Mouse (Mus musculus) lung, postnatal 0 days (tissue): ENCODE results near the gene Trap1. TPM values are rescaled to one million over a fixed set of nuclear protein-coding genes. Genes with fewer than 3 reads are reported as not detected.

Experiments
- ATAC-seq: fragments of 200-750 bp; cut with Nextera tagmentation; 2 replicates; pipeline ENCODE4 v1.8.0; 2017; ENCODE audit warnings: moderate library complexity
- DNase-seq: peaks from one replicate; pipeline ENCODE4 v3.0.0-alpha.2; 2016; ENCODE audit warnings: low spot score
- H3K27ac ChIP-seq: fragments of 300-500 bp; sonication (generic); 2 replicates; pipeline ENCODE4 v1.5.1; 2014; ENCODE audit warnings: antibody characterized with exemption, mild to moderate bottlenecking, low read length, mixed read lengths
- H3K27me3 ChIP-seq: fragments of 300-500 bp; sonication (generic); replicated peaks from 2 replicates; pipeline ENCODE4 v1.6.1; 2014; ENCODE audit warnings: low read length, mixed read lengths; ENCODE audit not compliant: insufficient read depth
- H3K36me3 ChIP-seq: fragments of 300-500 bp; sonication (generic); 2 replicates; pipeline ENCODE4 v1.6.1; 2014; ENCODE audit warnings: low read length, mixed read lengths; ENCODE audit not compliant: insufficient read depth
- H3K4me1 ChIP-seq: fragments of 300-500 bp; sonication (generic); 2 replicates; pipeline ENCODE4 v1.6.1; 2014; ENCODE audit warnings: antibody characterized with exemption, low read depth, low read length, mixed read lengths; ENCODE audit not compliant: insufficient read depth
- H3K4me2 ChIP-seq: fragments of 300-500 bp; sonication (generic); replicated peaks from 2 replicates; pipeline ENCODE4 v1.6.1; 2014; ENCODE audit warnings: low read depth, mild to moderate bottlenecking, low read length, moderate library complexity, mixed read lengths
- H3K4me3 ChIP-seq: fragments of 300-500 bp; sonication (generic); 2 replicates; pipeline ENCODE4 v1.5.1; 2014; ENCODE audit warnings: low read depth, low read length
- H3K9ac ChIP-seq: fragments of 300-500 bp; sonication (generic); replicated peaks from 2 replicates; pipeline ENCODE4 v1.6.1; 2014; ENCODE audit warnings: low read depth, mild to moderate bottlenecking
- H3K9me3 ChIP-seq: fragments of 300-500 bp; sonication (generic); 2 replicates; pipeline ENCODE4 v1.6.1; 2016; ENCODE audit warnings: low read length, mixed read lengths
- CTCF ChIP-seq: IDR thresholded peaks from 2 replicates; pipeline ENCODE4 v1.5.1; 2016; ENCODE audit warnings: antibody characterized with exemption, mild to moderate bottlenecking
- EP300 ChIP-seq: IDR thresholded peaks from 2 replicates; pipeline ENCODE4 v1.6.1; 2016; ENCODE audit warnings: antibody characterized with exemption, mild to moderate bottlenecking, control low read depth
- WGBS: fragments of 180-500 bp; shearing (Covaris S2); extraction: QIAGEN DNeasy Blood & Tissue Kit; methylation state at CpG from one replicate; pipeline ENCODE4 v1.1.7; 2014; 5-methylcytosine and 5-hydroxymethylcytosine counted together
- microRNA-seq: library from miRNA; unstranded; fragments of <30 nt; microRNA quantifications from one replicate; pipeline ENCODE4, GENCODE M21; 2016
- polyA plus RNA-seq: library from polyadenylated mRNA; unstranded; fragments of >200 nt; fragmentation: Nextera tagmentation; extraction: Ambion mirVana; gene quantifications from 2 replicates; pipeline ENCODE4 v1.2.1, GENCODE M21; 2015

The Trap1 gene
- polyA plus RNA-seq, 1 experiment from 2014 or later: 32.5 TPM

GRCm38 (mm10) chr16:4003489-4004398, 73.9 kb downstream of the Trap1 start, which contains the start of gene Slx4:
TSS of gene Slx4 (minus strand) at chr16:4003770.
- 2% methylated on average over 51 of the region's 58 CpGs for WGBS
- peak within 1 kb of the TSS; percentile 71 for H3K9ac ChIP-seq
- H3K36me3 ChIP-seq: peaks cover 6% of the 10 kb centered on the region; the same call in 1 of the 2 replicates
- no peaks in the 10 kb centered on the region for H3K27me3 ChIP-seq
- peak within 1 kb of the TSS; percentile 85 for H3K27ac ChIP-seq
- TF ChIP-seq EP300 (no peak), CTCF (peak; percentile 72)
- H3K9me3 ChIP-seq: no peaks in the 10 kb centered on the region
- H3K4me1 ChIP-seq: peaks cover 3% of the 10 kb centered on the region
- peak within 1 kb of the TSS; percentile 85 for H3K4me2 ChIP-seq
- ATAC-seq (peak; percentile 99), DNase-seq (peak; percentile 98)
- H3K4me3 ChIP-seq: peak within 1 kb of the TSS; percentile 80

Small RNA genes within 50 kb of the gene (microRNA-seq; reads per million reads assigned to microRNA genes)
- gene Gm23413: not detected

Other genes starting within 250 kb of the Trap1 start
- gene Olfr15, start 246.9 kb downstream of the Trap1 start, polyA plus RNA-seq: not detected in 2 replicates
- 0.69 and 0.72 TPM in 2 replicates for gene Zfp174, start 230.6 kb downstream of the Trap1 start, polyA plus RNA-seq
- 42.2 and 42.6 TPM in 2 replicates for gene Naa60, start 205.5 kb downstream of the Trap1 start, polyA plus RNA-seq
- gene Zfp597, start 193.3 kb downstream of the Trap1 start, polyA plus RNA-seq: 4.6 and 5.0 TPM in 2 replicates
- 3.7 and 5.2 TPM in 2 replicates for gene Gm20695, start 193.2 kb downstream of the Trap1 start, polyA plus RNA-seq
- gene 1700037C18Rik, start 169.1 kb downstream of the Trap1 start, polyA plus RNA-seq: 10.8 and 11.6 TPM in 2 replicates
- 18.4 and 18.7 TPM in 2 replicates for gene Cluap1, start 169.0 kb downstream of the Trap1 start, polyA plus RNA-seq
- gene Nlrc3, start 101.2 kb downstream of the Trap1 start, polyA plus RNA-seq: 0.88 and 0.90 TPM in 2 replicates
- gene Slx4, start 74.1 kb downstream of the Trap1 start, polyA plus RNA-seq: 4.3 and 4.8 TPM in 2 replicates
- 0.76 and 1.1 TPM in 2 replicates for gene Dnase1, start 40.9 kb downstream of the Trap1 start, polyA plus RNA-seq
- 24.7 and 30.6 TPM in 2 replicates for gene Crebbp, start 136.2 kb upstream of the Trap1 start, polyA plus RNA-seq